Mouse (Mus musculus): ENCODE measurements around the gene Vax2. TPM values are rescaled to one million over a fixed set of nuclear protein-coding genes. Genes with fewer than 3 reads are reported as not detected.

Vax2 gene
- not detected in 2 replicates for polyA plus RNA-seq (2014; fragmentation: Nextera tagmentation; extraction: Ambion mirVana)

- peak within 1 kb of the TSS; percentile 47 for H3K4me2 ChIP-seq (replicated peaks)
- H3K27ac ChIP-seq: no peak within 1 kb of the TSS
- H3K4me1 ChIP-seq (replicated peaks; ENCODE audit: control insufficient read depth, insufficient read depth, low read length): peaks cover 8% of the 10 kb centered on the region; the same call in 1 of the 2 replicates
- under 1% methylated on average over 45 of the region's 46 CpGs for WGBS
- ATAC-seq (ENCODE audit: low FRiP score) (peak; percentile 47; the same call in 1 of the 2 replicates), DNase-seq (ENCODE audit: low spot score) (no peak)
- peaks cover 100% of the 10 kb centered on the region for H3K27me3 ChIP-seq (ENCODE audit: control insufficient read depth, insufficient read depth, low read length)
- no peak within 1 kb of the TSS for H3K9ac ChIP-seq
- no peaks in the 10 kb centered on the region for H3K9me3 ChIP-seq (ENCODE audit: control insufficient read depth, low read length)
- H3K4me3 ChIP-seq (replicated peaks; ENCODE audit: low read length): peak within 1 kb of the TSS; percentile 25
- H3K36me3 ChIP-seq (replicated peaks; ENCODE audit: control insufficient read depth, insufficient read depth): no peaks in the 10 kb centered on the region
Measured at GRCm38 (mm10) chr6:83711067-83711675, at the start of gene Vax2. Gene Vax2, plus strand, starts transcription at chr6:83711264.

- DNase-seq (ENCODE audit: low spot score) (no peak), ATAC-seq (ENCODE audit: low FRiP score) (no peak)
- Histone ChIP-seq H3K4me2 (replicated peaks) (no peak overlapping the region), H3K4me1 (replicated peaks; ENCODE audit: control insufficient read depth, insufficient read depth, low read length) (no peaks in the 10 kb centered on the region), H3K4me3 (replicated peaks; ENCODE audit: low read length) (no peak overlapping the region), H3K9me3 (ENCODE audit: control insufficient read depth, low read length) (no peaks in the 10 kb centered on the region), H3K27ac (no peak overlapping the region), H3K36me3 (replicated peaks; ENCODE audit: control insufficient read depth, insufficient read depth) (no peaks in the 10 kb centered on the region), H3K27me3 (ENCODE audit: control insufficient read depth, insufficient read depth, low read length) (no peaks in the 10 kb centered on the region), H3K9ac (no peak overlapping the region)
- WGBS: 95% methylated on average over 2 of the region's 2 CpGs
Measured at GRCm38 (mm10) chr6:83665009-83665408, 46.1 kb upstream of the Vax2 start.

GRCm38 (mm10) chr6:83673395-83673794, 37.7 kb upstream of the Vax2 start:
- Histone ChIP-seq H3K4me3 (replicated peaks; ENCODE audit: low read length) (no peak overlapping the region), H3K4me1 (replicated peaks; ENCODE audit: control insufficient read depth, insufficient read depth, low read length) (no peaks in the 10 kb centered on the region), H3K36me3 (replicated peaks; ENCODE audit: control insufficient read depth, insufficient read depth) (no peaks in the 10 kb centered on the region), H3K9me3 (ENCODE audit: control insufficient read depth, low read length) (no peaks in the 10 kb centered on the region), H3K4me2 (replicated peaks) (no peak overlapping the region), H3K27ac (no peak overlapping the region), H3K27me3 (ENCODE audit: control insufficient read depth, insufficient read depth, low read length) (0 out of 2 replicates have a peak, but pooled peaks cover 2% of the 10 kb centered on the region), H3K9ac (no peak overlapping the region)
- DNase-seq (ENCODE audit: low spot score) (peak; percentile 87), ATAC-seq (ENCODE audit: low FRiP score) (peak; percentile 37; the same call in 1 of the 2 replicates)
- WGBS: 9% methylated on average over 4 of the region's 4 CpGs

- Histone ChIP-seq H3K4me3 (replicated peaks; ENCODE audit: low read length) (no peak within 1 kb of the TSS), H3K9me3 (ENCODE audit: control insufficient read depth, low read length) (no peaks in the 10 kb centered on the region), H3K4me2 (replicated peaks) (no peak within 1 kb of the TSS), H3K4me1 (replicated peaks; ENCODE audit: control insufficient read depth, insufficient read depth, low read length) (no peaks in the 10 kb centered on the region), H3K36me3 (replicated peaks; ENCODE audit: control insufficient read depth, insufficient read depth) (no peaks in the 10 kb centered on the region), H3K9ac (no peak within 1 kb of the TSS), H3K27me3 (ENCODE audit: control insufficient read depth, insufficient read depth, low read length) (0 out of 2 replicates have a peak, but pooled peaks cover 5% of the 10 kb centered on the region), H3K27ac (no peak within 1 kb of the TSS)
- ATAC-seq (ENCODE audit: low FRiP score) (no peak), DNase-seq (ENCODE audit: low spot score) (no peak)
- 73% methylated on average over 4 of the region's 4 CpGs for WGBS
Measured at GRCm38 (mm10) chr6:83677757-83678156, 33.3 kb upstream of the Vax2 start, which contains the start of gene Cd207. Gene Cd207, minus strand, starts transcription at chr6:83677857.

GRCm38 (mm10) chr6:83689374-83689773, 21.7 kb upstream of the Vax2 start:
- Histone ChIP-seq H3K4me2 (replicated peaks) (no peak overlapping the region), H3K27me3 (ENCODE audit: control insufficient read depth, insufficient read depth, low read length) (peaks cover 52% of the 10 kb centered on the region), H3K4me1 (replicated peaks; ENCODE audit: control insufficient read depth, insufficient read depth, low read length) (no peaks in the 10 kb centered on the region), H3K9me3 (ENCODE audit: control insufficient read depth, low read length) (no peaks in the 10 kb centered on the region), H3K36me3 (replicated peaks; ENCODE audit: control insufficient read depth, insufficient read depth) (no peaks in the 10 kb centered on the region), H3K27ac (no peak overlapping the region), H3K9ac (no peak overlapping the region), H3K4me3 (replicated peaks; ENCODE audit: low read length) (no peak overlapping the region)
- ATAC-seq (ENCODE audit: low FRiP score) (no peak), DNase-seq (ENCODE audit: low spot score) (no peak)
- 88% methylated on average over 4 of the region's 4 CpGs for WGBS

GRCm38 (mm10) chr6:83690277-83690676, 20.8 kb upstream of the Vax2 start:
- ATAC-seq (ENCODE audit: low FRiP score) (no peak), DNase-seq (ENCODE audit: low spot score) (peak; percentile 60)
- no peak overlapping the region for H3K27ac ChIP-seq
- H3K9me3 ChIP-seq (ENCODE audit: control insufficient read depth, low read length): no peaks in the 10 kb centered on the region
- H3K4me1 ChIP-seq (replicated peaks; ENCODE audit: control insufficient read depth, insufficient read depth, low read length): no peaks in the 10 kb centered on the region
- H3K9ac ChIP-seq: no peak overlapping the region
- no peak overlapping the region for H3K4me2 ChIP-seq (replicated peaks)
- 27% methylated on average over 4 of the region's 5 CpGs for WGBS
- no peak overlapping the region for H3K4me3 ChIP-seq (replicated peaks; ENCODE audit: low read length)
- H3K27me3 ChIP-seq (ENCODE audit: control insufficient read depth, insufficient read depth, low read length): peaks cover 61% of the 10 kb centered on the region
- H3K36me3 ChIP-seq (replicated peaks; ENCODE audit: control insufficient read depth, insufficient read depth): no peaks in the 10 kb centered on the region

GRCm38 (mm10) chr6:83690936-83691335, 20.1 kb upstream of the Vax2 start:
- Histone ChIP-seq H3K9ac (no peak overlapping the region), H3K4me3 (replicated peaks; ENCODE audit: low read length) (no peak overlapping the region), H3K36me3 (replicated peaks; ENCODE audit: control insufficient read depth, insufficient read depth) (no peaks in the 10 kb centered on the region), H3K4me1 (replicated peaks; ENCODE audit: control insufficient read depth, insufficient read depth, low read length) (no peaks in the 10 kb centered on the region), H3K27me3 (ENCODE audit: control insufficient read depth, insufficient read depth, low read length) (peaks cover 67% of the 10 kb centered on the region), H3K27ac (no peak overlapping the region), H3K9me3 (ENCODE audit: control insufficient read depth, low read length) (no peaks in the 10 kb centered on the region), H3K4me2 (replicated peaks) (no peak overlapping the region)
- DNase-seq (ENCODE audit: low spot score): no peak
- ATAC-seq (ENCODE audit: low FRiP score): no peak
- WGBS: 73% methylated on average over 2 of the region's 2 CpGs

- no peak for ATAC-seq (ENCODE audit: low FRiP score)
- H3K36me3 ChIP-seq (replicated peaks; ENCODE audit: control insufficient read depth, insufficient read depth): no peaks in the 10 kb centered on the region
Measured at GRCm38 (mm10) chr6:83692962-83693361, 18.1 kb upstream of the Vax2 start.

GRCm38 (mm10) chr6:83693835-83694234, 17.2 kb upstream of the Vax2 start:
- Histone ChIP-seq H3K27ac (no peak overlapping the region), H3K27me3 (ENCODE audit: control insufficient read depth, insufficient read depth, low read length) (peaks cover 96% of the 10 kb centered on the region), H3K9me3 (ENCODE audit: control insufficient read depth, low read length) (no peaks in the 10 kb centered on the region), H3K4me1 (replicated peaks; ENCODE audit: control insufficient read depth, insufficient read depth, low read length) (no peaks in the 10 kb centered on the region), H3K9ac (no peak overlapping the region), H3K4me2 (replicated peaks) (no peak overlapping the region), H3K4me3 (replicated peaks; ENCODE audit: low read length) (no peak overlapping the region), H3K36me3 (replicated peaks; ENCODE audit: control insufficient read depth, insufficient read depth) (no peaks in the 10 kb centered on the region)
- ATAC-seq (ENCODE audit: low FRiP score) (no peak), DNase-seq (ENCODE audit: low spot score) (peak; percentile 85)
- WGBS: 0% methylated on average over 9 of the region's 9 CpGs

More at GRCm38 (mm10) chr6:83692962-83693361, 18.1 kb upstream of the Vax2 start:
- Histone ChIP-seq H3K9ac (no peak overlapping the region), H3K4me2 (replicated peaks) (no peak overlapping the region), H3K4me1 (replicated peaks; ENCODE audit: control insufficient read depth, insufficient read depth, low read length) (no peaks in the 10 kb centered on the region), H3K27me3 (ENCODE audit: control insufficient read depth, insufficient read depth, low read length) (peaks cover 87% of the 10 kb centered on the region), H3K27ac (no peak overlapping the region), H3K4me3 (replicated peaks; ENCODE audit: low read length) (no peak overlapping the region), H3K9me3 (ENCODE audit: control insufficient read depth, low read length) (no peaks in the 10 kb centered on the region)
- DNase-seq (ENCODE audit: low spot score): no peak
- 3% methylated on average over 12 of the region's 12 CpGs for WGBS

Data from hindbrain, embryonic 14.5 days (tissue).